Mouse (Mus musculus) myocyte (in vitro differentiated cells): ENCODE data around the gene Acot10. TPM values are rescaled to one million over a fixed set of nuclear protein-coding genes. Genes with fewer than 3 reads are reported as not detected.
"Not testable (repeated sequence)": the region's sequence is repeated elsewhere in the genome, so short reads cannot be mapped to it uniquely, and the experiment has no call there.

ENCODE experiments used
- H3K27me3 ChIP-seq: one replicate; pipeline ENCODE4 v1.6.1; 2011; ENCODE audit not compliant: control insufficient read depth, insufficient read depth, insufficient read length
- H3K36me3 ChIP-seq: one replicate; pipeline ENCODE4 v1.6.1; 2011; ENCODE audit not compliant: control insufficient read depth, insufficient read depth
- H3K4me2 ChIP-seq: one replicate; pipeline ENCODE4 v1.6.1; 2011; ENCODE audit warnings: low read depth, control low read depth
- H3K4me3 ChIP-seq: one replicate; pipeline ENCODE4 v1.5.1; 2011; ENCODE audit warnings: mild to moderate bottlenecking, control low read depth, moderate library complexity
- H3K79me2 ChIP-seq: one replicate; pipeline ENCODE4 v1.6.1; 2011; ENCODE audit not compliant: control insufficient read depth, insufficient read depth
- H3ac ChIP-seq: one replicate; pipeline ENCODE4 v1.6.1; 2011; ENCODE audit not compliant: control insufficient read depth, insufficient read length
- CEBPB ChIP-seq: IDR thresholded peaks from 2 replicates; pipeline ENCODE4 v1.6.1; 2011; ENCODE audit warnings: mild to moderate bottlenecking, moderate library complexity; ENCODE audit not compliant: poor library complexity, insufficient read depth, severe bottlenecking
- E2F4 ChIP-seq: IDR thresholded peaks from one replicate; pipeline ENCODE4 v1.6.1; 2011; ENCODE audit warnings: mild to moderate bottlenecking, control low read depth, moderate library complexity; ENCODE audit not compliant: insufficient read depth
- MAX ChIP-seq: IDR thresholded peaks from one replicate; pipeline ENCODE4 v1.6.1; 2011; ENCODE audit warnings: low read depth, mild to moderate bottlenecking, control low read depth
- MYOD1 ChIP-seq, 3 experiments: IDR thresholded peaks; one replicate each; pipeline ENCODE4 v1.6.1; 2011; ENCODE audit warnings: control low read depth in 2 of 3, low read depth in 2 of 3, mild to moderate bottlenecking in 2 of 3, moderate library complexity in 1 of 3; ENCODE audit not compliant: insufficient read length in 2 of 3, control insufficient read depth in 1 of 3
- MYOG ChIP-seq, 3 experiments: IDR thresholded peaks; one replicate each; pipeline ENCODE4 v1.6.1; 2011; ENCODE audit warnings: control low read depth in 2 of 3, low read depth in 2 of 3, mild to moderate bottlenecking in 2 of 3; ENCODE audit not compliant: insufficient read length in 2 of 3, control insufficient read depth in 1 of 3, insufficient read depth in 1 of 3
- POLR2A ChIP-seq: IDR thresholded peaks from one replicate; pipeline ENCODE4 v1.6.1; 2011; ENCODE audit warnings: low read depth, mild to moderate bottlenecking, control low read depth, moderate library complexity; ENCODE audit not compliant: insufficient read length
- POLR2AphosphoS2 ChIP-seq: IDR thresholded peaks from one replicate; pipeline ENCODE4 v1.6.1; 2011; ENCODE audit warnings: low read depth, control low read depth; ENCODE audit not compliant: insufficient read length
- REST ChIP-seq: IDR thresholded peaks from one replicate; pipeline ENCODE4 v1.6.1; 2011; ENCODE audit warnings: mild to moderate bottlenecking, control low read depth, moderate library complexity; ENCODE audit not compliant: insufficient read depth, insufficient read length
- SRF ChIP-seq: IDR thresholded peaks from one replicate; pipeline ENCODE4 v1.6.1; 2011; ENCODE audit warnings: low read depth; ENCODE audit not compliant: control insufficient read depth, insufficient read length
- TCF12 ChIP-seq: IDR thresholded peaks from one replicate; pipeline ENCODE4 v1.6.1; 2011; ENCODE audit warnings: mild to moderate bottlenecking, control low read depth; ENCODE audit not compliant: poor library complexity, insufficient read depth, severe bottlenecking
- TCF3 ChIP-seq: IDR thresholded peaks from one replicate; pipeline ENCODE4 v1.6.1; 2011; ENCODE audit warnings: low read depth, control low read depth; ENCODE audit not compliant: insufficient read length
- USF1 ChIP-seq: IDR thresholded peaks from one replicate; pipeline ENCODE4 v1.6.1; 2011; ENCODE audit warnings: low read depth, mild to moderate bottlenecking, control low read depth, moderate library complexity
- polyA plus RNA-seq: library from polyadenylated mRNA; unstranded; fragments of >200 nt; fragmentation: generic; extraction: Trizol; gene quantifications from one replicate; pipeline ENCODE4 v1.2.1, GENCODE M21; 2012; ENCODE audit warnings: missing spikeins

Acot10 gene
- polyA plus RNA-seq, 1 experiment: 0.44 TPM

DNA sequence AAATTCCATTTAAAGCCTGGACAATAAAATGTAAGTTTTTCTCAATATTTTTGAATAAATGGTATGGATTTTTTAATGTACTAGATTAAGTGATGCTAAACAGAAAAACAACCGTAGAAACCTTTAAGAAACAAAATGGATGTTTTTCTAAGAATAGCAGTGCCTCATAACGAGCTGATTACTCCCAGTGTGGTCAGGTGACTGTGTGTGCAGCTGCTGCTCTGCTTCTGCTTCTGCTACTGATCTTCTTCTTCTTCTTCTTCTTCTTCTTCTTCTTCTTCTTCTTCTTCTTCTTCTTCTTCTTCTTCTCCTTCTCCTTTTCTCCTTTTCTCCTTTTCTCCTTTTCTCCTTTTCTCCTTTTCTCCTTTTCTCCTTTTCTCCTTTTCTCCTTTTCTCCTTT, 3.0 kb upstream of the Acot10 start:
- not testable (repeated sequence) for H3K4me2 ChIP-seq, H3ac ChIP-seq
- TF ChIP-seq USF1 (peak; percentile 33), MYOD1 (IDR thresholded peaks at IDR 0.05; ENCODE audit: control insufficient read depth in 1 of 3, insufficient read length in 2 of 3, low read depth in 2 of 3) (peak in 2 of 3 experiments; percentile 15 to 55)

GRCm38 (mm10) chr15:20667989-20668388, 1.4 kb upstream of the Acot10 start:
- H3K79me2 ChIP-seq: no peaks in the 10 kb centered on the region
- H3ac ChIP-seq: no peak overlapping the region
- no peaks in the 10 kb centered on the region for H3K36me3 ChIP-seq
- no peak overlapping the region for H3K4me2 ChIP-seq
- no peak for TF ChIP-seq TCF3
- no peak for TF ChIP-seq SRF
- no peak for TF ChIP-seq CEBPB
- TF ChIP-seq TCF12: no peak
- TF ChIP-seq POLR2A: no peak
- TF ChIP-seq MYOD1 (IDR thresholded peaks at IDR 0.05; ENCODE audit: control insufficient read depth in 1 of 3, insufficient read length in 2 of 3, low read depth in 2 of 3): no peak
- TF ChIP-seq USF1: no peak
- TF ChIP-seq MYOG (IDR thresholded peaks at IDR 0.05; ENCODE audit: control insufficient read depth in 1 of 3, insufficient read depth in 1 of 3, insufficient read length in 2 of 3, low read depth in 2 of 3): no peak
- no peak for TF ChIP-seq POLR2AphosphoS2
- no peak for TF ChIP-seq E2F4
- no peak for TF ChIP-seq MAX
- no peak for TF ChIP-seq REST
- no peak overlapping the region for H3K4me3 ChIP-seq
- no peaks in the 10 kb centered on the region for H3K27me3 ChIP-seq

More for the DNA sequence above, 3.0 kb upstream of the Acot10 start:
- H3K36me3 ChIP-seq, H3K4me3 ChIP-seq, H3K79me2 ChIP-seq, H3K27me3 ChIP-seq: not testable (repeated sequence)

- Histone ChIP-seq H3K27me3 (no peaks in the 10 kb centered on the region), H3K36me3 (no peaks in the 10 kb centered on the region), H3K4me3 (no peak overlapping the region), H3ac (no peak overlapping the region), H3K79me2 (no peaks in the 10 kb centered on the region), H3K4me2 (no peak overlapping the region)
- no peak for TF ChIP-seq REST
Measured at GRCm38 (mm10) chr15:20667350-20667749, 800 bp upstream of the Acot10 start.

GRCm38 (mm10) chr15:20660221-20660620, 6.3 kb downstream of the Acot10 start:
- Histone ChIP-seq H3K4me3 (no peak overlapping the region), H3K36me3 (no peaks in the 10 kb centered on the region), H3K27me3 (no peaks in the 10 kb centered on the region), H3ac (no peak overlapping the region), H3K4me2 (no peak overlapping the region), H3K79me2 (no peaks in the 10 kb centered on the region)
- TF ChIP-seq MAX (no peak), E2F4 (no peak), REST (no peak), POLR2AphosphoS2 (no peak), MYOD1 (IDR thresholded peaks at IDR 0.05; ENCODE audit: control insufficient read depth in 1 of 3, insufficient read length in 2 of 3, low read depth in 2 of 3) (no peak), MYOG (IDR thresholded peaks at IDR 0.05; ENCODE audit: control insufficient read depth in 1 of 3, insufficient read depth in 1 of 3, insufficient read length in 2 of 3, low read depth in 2 of 3) (no peak)

- no peak overlapping the region for H3ac ChIP-seq
- TF ChIP-seq MYOG (IDR thresholded peaks at IDR 0.05; ENCODE audit: control insufficient read depth in 1 of 3, insufficient read depth in 1 of 3, insufficient read length in 2 of 3, low read depth in 2 of 3): no peak
- peak; percentile 94 for TF ChIP-seq CEBPB
- TF ChIP-seq MYOD1 (IDR thresholded peaks at IDR 0.05; ENCODE audit: control insufficient read depth in 1 of 3, insufficient read length in 2 of 3, low read depth in 2 of 3): no peak
- H3K79me2 ChIP-seq: no peaks in the 10 kb centered on the region
- H3K4me3 ChIP-seq: no peak overlapping the region
- no peaks in the 10 kb centered on the region for H3K27me3 ChIP-seq
- H3K4me2 ChIP-seq: no peak overlapping the region
- H3K36me3 ChIP-seq: no peaks in the 10 kb centered on the region
Measured at GRCm38 (mm10) chr15:20642905-20643414, 23.6 kb downstream of the Acot10 start.

DNA sequence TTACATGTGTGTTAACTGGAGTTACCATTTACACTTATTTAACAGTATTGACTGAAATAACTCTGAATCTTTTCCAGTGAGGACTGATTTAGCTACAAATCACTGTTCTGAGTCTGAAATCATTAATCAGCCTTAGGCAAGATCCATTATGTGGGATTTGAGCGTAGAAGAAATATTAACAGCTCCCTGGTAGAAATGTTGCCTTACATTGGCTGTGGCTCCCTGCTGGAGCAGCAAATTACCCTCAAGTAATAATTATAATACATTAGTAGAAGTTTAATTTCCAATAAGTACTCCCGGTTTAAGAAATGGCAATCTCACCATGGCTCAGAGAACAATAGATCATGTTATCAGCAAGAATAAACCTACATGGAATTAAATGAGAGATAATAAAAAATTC, 27.4 kb downstream of the Acot10 start:
- no peaks in the 10 kb centered on the region for H3K79me2 ChIP-seq
- no peak overlapping the region for H3K4me3 ChIP-seq
- H3K4me2 ChIP-seq: no peak overlapping the region
- no peaks in the 10 kb centered on the region for H3K36me3 ChIP-seq
- H3ac ChIP-seq: no peak overlapping the region
- TF ChIP-seq USF1 (no peak), REST (no peak), SRF (no peak), TCF12 (no peak), MAX (no peak), TCF3 (no peak), E2F4 (no peak)
- no peaks in the 10 kb centered on the region for H3K27me3 ChIP-seq
